24 mouse cellular contexts compared by ENCODE assay signal in the genomic region with DNA sequence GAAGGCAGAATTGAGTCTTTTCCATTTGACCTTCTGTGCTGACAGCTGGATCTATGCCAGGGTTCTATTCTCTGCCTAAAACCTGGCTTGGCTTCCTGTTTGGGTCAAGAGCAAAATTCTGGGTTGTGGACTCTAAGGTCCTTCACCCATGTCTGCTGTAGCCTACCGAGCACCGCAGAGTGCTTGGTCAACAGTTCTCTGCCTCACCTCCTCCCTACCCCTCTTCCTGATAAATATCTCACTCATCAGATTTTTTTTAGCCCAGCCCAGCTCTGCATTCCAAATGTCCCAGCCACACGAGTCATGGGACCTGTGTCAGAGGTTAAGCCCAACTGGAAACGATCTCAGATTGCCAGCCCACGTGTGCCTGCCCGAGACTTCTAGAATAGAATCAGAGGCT. TPM values are rescaled to one million over a fixed set of nuclear protein-coding genes. Genes with fewer than 3 reads are reported as not detected.
DNase-seq lines count a peak whose midpoint lies in the region; ATAC-seq and TF ChIP-seq lines count a peak whose summit lies in the region.
"Had no signal": no experiment of that assay in that cellular context is flagged by ENCODE, and none has a peak within 500 bp of the region (broad histone marks: within the 10 kb centered on the region; RNA-seq: fewer than 3 reads in every experiment).

No protein-coding gene starts in this region.

- intact Hi-C loops in left cerebral cortex, postnatal 36 days (cut with DNase I) = no loop called here

- TF ChIP-seq POLR2A in lung, adult 2 months (IDR thresholded peaks at IDR 0.05; ENCODE audit: borderline replicate concordance, extremely low read depth, low read depth, low read length) = no peak

- DNase-seq in heart, adult 18-20 months = no peak
- DNase-seq in lung, postnatal 0 days (ENCODE audit: low spot score) = peak; percentile 24
- DNase-seq in lung, adult 2 months = no peak
- DNase-seq in kidney, postnatal 14 days = peak; percentile 74
- no peak for DNase-seq in left cerebral cortex, postnatal 36 days (ENCODE audit: low spot score in 2 of 2)
- no peak for DNase-seq in frontal cortex, adult 2 months (ENCODE audit: extremely low spot score in 1 of 2, low spot score in 1 of 2)
- DNase-seq: adrenal gland, postnatal 10 days; cerebellum, adult 2 months; heart, postnatal 36 days; lung, embryonic 14.5 days; right cerebral cortex, postnatal 14 days had no signal

- no peak overlapping the region for H3K4me2 ChIP-seq in heart, embryonic 11.5 days
- no peak overlapping the region for H3K4me2 ChIP-seq in lung, postnatal 0 days (replicated peaks; ENCODE audit: low read depth, low read length)
- H3K4me2 ChIP-seq: embryonic facial prominence, embryonic 12.5 days; forebrain, embryonic 15.5 days; heart, embryonic 13.5 days; hindbrain, embryonic 15.5 days; limb, embryonic 15.5 days; lung, embryonic 14.5 days had no signal

- H3K27ac ChIP-seq in heart, embryonic 11.5 days (ENCODE audit: low read depth, low read length) = no peak overlapping the region
- no peak overlapping the region for H3K27ac ChIP-seq in lung, postnatal 0 days (ENCODE audit: low read length)
- H3K27ac ChIP-seq: embryonic facial prominence, embryonic 12.5 days; forebrain, embryonic 15.5 days; heart, embryonic 13.5 days; hindbrain, embryonic 15.5 days; limb, embryonic 15.5 days had no signal

- no peaks in the 10 kb centered on the region for H3K9me3 ChIP-seq in heart, embryonic 11.5 days (replicated peaks; ENCODE audit: control insufficient read depth, low read length)
- H3K9me3 ChIP-seq in lung, postnatal 0 days (ENCODE audit: low read length) = no peaks in the 10 kb centered on the region
- H3K9me3 ChIP-seq: embryonic facial prominence, embryonic 12.5 days; forebrain, embryonic 15.5 days; G1E; heart, embryonic 13.5 days; hindbrain, embryonic 15.5 days; limb, embryonic 15.5 days had no signal

- H3K36me3 ChIP-seq in heart, embryonic 11.5 days (ENCODE audit: control insufficient read depth, insufficient read depth, low read length) = no peaks in the 10 kb centered on the region
- H3K36me3 ChIP-seq in lung, postnatal 0 days (ENCODE audit: insufficient read depth, low read length) = no peaks in the 10 kb centered on the region
- H3K36me3 ChIP-seq: embryonic facial prominence, embryonic 12.5 days; forebrain, embryonic 15.5 days; heart, embryonic 13.5 days; hindbrain, embryonic 15.5 days; limb, embryonic 15.5 days had no signal

- H3K4me1 ChIP-seq in heart, embryonic 11.5 days (ENCODE audit: control insufficient read depth, insufficient read depth, low read length) = peaks cover 9% of the 10 kb centered on the region; the same call in 1 of the 2 replicates
- H3K4me1 ChIP-seq in lung, postnatal 0 days (ENCODE audit: insufficient read depth, low read depth, low read length) = no peaks in the 10 kb centered on the region; the same call in 1 of the 2 replicates
- peaks cover 5% of the 10 kb centered on the region; the same call in 1 of the 2 replicates for H3K4me1 ChIP-seq in lung, adult 2 months (ENCODE audit: control insufficient read depth, insufficient read depth, low read length)

- ATAC-seq in heart, embryonic 11.5 days (replicated peaks; ENCODE audit: insufficient number of reproducible peaks, low FRiP score, low TSS enrichment) = no peak
- no peak for ATAC-seq in lung, postnatal 0 days
- ATAC-seq: CD4-positive, CD25-positive, alpha-beta regulatory T cell, adult 4 months; forebrain, embryonic 15.5 days had no signal

- no peak overlapping the region for H3K4me3 ChIP-seq in heart, embryonic 11.5 days (ENCODE audit: low read depth, low read length)
- H3K4me3 ChIP-seq in lung, postnatal 0 days (ENCODE audit: low read depth, low read length) = no peak overlapping the region
- no peak overlapping the region for H3K4me3 ChIP-seq in lung, adult 2 months (replicated peaks; ENCODE audit: extremely low read depth, low read depth, low read length)
- H3K4me3 ChIP-seq: embryonic facial prominence, embryonic 12.5 days; forebrain, embryonic 15.5 days; heart, embryonic 13.5 days; hindbrain, embryonic 15.5 days; limb, embryonic 15.5 days had no signal

- TF ChIP-seq CTCF in lung, postnatal 0 days (IDR thresholded peaks at IDR 0.05) = no peak
- no peak for TF ChIP-seq CTCF in lung, adult 2 months (IDR thresholded peaks at IDR 0.05; ENCODE audit: insufficient read depth, low read length)

- no peaks in the 10 kb centered on the region for H3K27me3 ChIP-seq in heart, embryonic 11.5 days (ENCODE audit: control insufficient read depth, insufficient read depth, low read length)
- H3K27me3 ChIP-seq in lung, postnatal 0 days (replicated peaks; ENCODE audit: insufficient read depth, low read length) = no peaks in the 10 kb centered on the region
- H3K27me3 ChIP-seq: embryonic facial prominence, embryonic 12.5 days; forebrain, embryonic 15.5 days; heart, embryonic 13.5 days; limb, embryonic 15.5 days had no signal

- WGBS in heart, embryonic 11.5 days (ENCODE audit: insufficient replicate concordance) = 61% methylated on average over 6 of the region's 6 CpGs
- 32% methylated on average over 6 of the region's 6 CpGs for WGBS in lung, postnatal 0 days
- WGBS in lung, adult 2 months = 36% methylated on average over 6 of the region's 6 CpGs

- 0 out of 2 replicates have a peak overlapping the region, but pooled peaks have one; percentile 7 for H3K9ac ChIP-seq in heart, embryonic 11.5 days (ENCODE audit: low read depth, low read length)
- H3K9ac ChIP-seq in lung, postnatal 0 days (replicated peaks; ENCODE audit: low read depth) = no peak overlapping the region
- H3K9ac ChIP-seq: embryonic facial prominence, embryonic 12.5 days; forebrain, embryonic 15.5 days; hindbrain, embryonic 15.5 days; limb, embryonic 15.5 days; lung, embryonic 14.5 days had no signal

- no peak for TF ChIP-seq EP300 in lung, postnatal 0 days (IDR thresholded peaks at IDR 0.05)

RNA-seq across cellular contexts. Expression of a gene that starts 3.4 kb away (rescaled TPM):
- 3.0 TPM in 2 replicates for polyA plus RNA-seq in heart, embryonic 11.5 days (2014; fragmentation: Nextera tagmentation; extraction: Ambion mirVana)
- total RNA-seq in heart, adult 18-20 months (2021) = 10 to 100 TPM; 10.6 to 10.7 TPM
- polyA plus RNA-seq in lung, postnatal 0 days (2015; fragmentation: Nextera tagmentation; extraction: Ambion mirVana) = 8.3 and 8.5 TPM in 2 replicates
- 14.7 and 15.1 TPM in 2 replicates for polyA plus RNA-seq in lung, adult 2 months (2012; rRNA removed)
- total RNA-seq in left cerebral cortex, postnatal 36 days (2021) = 1 to 10 TPM; 2.6 to 2.7 TPM
- 3.3 and 3.4 TPM in 2 replicates for polyA plus RNA-seq in frontal cortex, adult 2 months (2012; rRNA removed)

RNA-seq across cellular contexts. Expression of a gene that starts 9.1 kb away (rescaled TPM):
- polyA plus RNA-seq in heart, embryonic 11.5 days (2014; fragmentation: Nextera tagmentation; extraction: Ambion mirVana) = not detected in 2 replicates
- not detected for total RNA-seq in heart, adult 18-20 months (2021)
- 17.9 and 21.6 TPM in 2 replicates for polyA plus RNA-seq in lung, postnatal 0 days (2015; fragmentation: Nextera tagmentation; extraction: Ambion mirVana)
- 74.5 and 93.5 TPM in 2 replicates for polyA plus RNA-seq in lung, adult 2 months (2012; rRNA removed)
- total RNA-seq in left cerebral cortex, postnatal 36 days (2021) = not detected
- polyA plus RNA-seq in frontal cortex, adult 2 months (2012; rRNA removed) = not detected in 2 replicates
- total RNA-seq: adrenal gland, postnatal 10 days; common myeloid progenitor, adult 5-6 weeks; heart, postnatal 36 days; layer of hippocampus, postnatal 14 days; left cerebral cortex, postnatal 10 days; monocyte, adult 5-6 weeks had no signal
- polyA plus RNA-seq: CD4-positive, CD25-positive, alpha-beta regulatory T cell, adult 4 months; cerebellum, adult 2 months; embryonic facial prominence, embryonic 12.5 days; forebrain, embryonic 15.5 days; G1E; heart, embryonic 13.5 days; neural tube, embryonic 14.5 days had no signal

Comparison
In these comparisons a context has a peak if more than half of its experiments do, and no peak if none do; other contexts are left out.
1. DNase-seq: peak in lung, postnatal 0 days (single experiment) and kidney, postnatal 14 days (single experiment); none in heart, adult 18-20 months (0 of 2), lung, adult 2 months (single experiment), left cerebral cortex, postnatal 36 days (0 of 2) and frontal cortex, adult 2 months (0 of 2).
2. RNA of a gene that starts 9.1 kb away (polyA plus RNA-seq): 74.5 to 93.5 TPM in lung, adult 2 months and 17.9 to 21.6 TPM in lung, postnatal 0 days; not detected in frontal cortex, adult 2 months and not detected in heart, embryonic 11.5 days; every median in the first group is over 10 times any median in the second.